Mouse (Mus musculus): Measurements from ENCODE around the gene Rab4a.

DNA sequence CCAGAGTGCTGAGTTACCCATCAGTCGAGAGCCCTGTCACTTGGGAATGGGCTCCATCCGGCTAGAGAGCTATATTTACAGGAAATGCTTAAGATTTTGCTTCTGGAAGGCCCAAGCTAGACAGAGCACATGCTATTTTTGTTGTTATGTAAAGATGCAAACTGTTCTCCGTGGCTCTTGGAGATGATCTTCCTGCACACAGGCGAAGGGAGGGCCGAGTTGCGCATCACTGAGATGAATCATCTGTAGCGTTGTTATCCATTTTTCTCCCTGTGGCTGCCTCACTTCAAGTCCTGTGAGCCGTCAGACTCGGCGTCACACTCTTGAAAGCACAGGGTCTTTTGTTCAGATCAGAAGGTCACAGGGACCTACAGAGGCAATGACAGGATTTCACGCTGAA is 68.5 kb downstream of the Rab4a start:
- TF ChIP-seq CTCF (IDR thresholded peaks at IDR 0.05; ENCODE audit: control insufficient read depth, insufficient read depth, insufficient read length) (no peak), MAX (IDR thresholded peaks at IDR 0.05) (no peak), MYOG (IDR thresholded peaks at IDR 0.05; ENCODE audit: control insufficient read depth, extremely low read depth, insufficient read length) (no peak)

Measured in C2C12 (cell line).